Mouse (Mus musculus): ENCODE data around the gene Serpina12. TPM values are rescaled to one million over a fixed set of nuclear protein-coding genes. Genes with fewer than 3 reads are reported as not detected.

Gene Serpina12
- polyA plus RNA-seq (2014; fragmentation: Nextera tagmentation; extraction: Ambion mirVana), result not detected in 2 replicates

- H3K4me1 ChIP-seq (ENCODE audit: control insufficient read depth, insufficient read depth, low read length), result no peaks in the 10 kb centered on the region
- no peaks in the 10 kb centered on the region for H3K27me3 ChIP-seq (ENCODE audit: control insufficient read depth, insufficient read depth, low read length)
- no peak within 1 kb of the TSS for H3K4me2 ChIP-seq (ENCODE audit: low read depth, low read length)
- 90% methylated on average over 7 of the region's 7 CpGs for WGBS
- H3K36me3 ChIP-seq (ENCODE audit: control insufficient read depth, insufficient read depth, low read length), result no peaks in the 10 kb centered on the region
- no peak for ATAC-seq (ENCODE audit: low read depth)
- H3K4me3 ChIP-seq (ENCODE audit: low read depth, low read length), result no peak within 1 kb of the TSS
- H3K27ac ChIP-seq (ENCODE audit: low read depth, low read length), result no peak within 1 kb of the TSS
- no peaks in the 10 kb centered on the region for H3K9me3 ChIP-seq (ENCODE audit: control insufficient read depth, low read length)
- no peak within 1 kb of the TSS for H3K9ac ChIP-seq (replicated peaks; ENCODE audit: low read depth, low read length)
Observed at GRCm38 (mm10) chr12:104044343-104044742, at the start of gene Serpina12. Gene Serpina12 (minus strand): TSS chr12:104044443.

GRCm38 (mm10) chr12:104091303-104091702, 47.1 kb upstream of the Serpina12 start:
- Histone ChIP-seq H3K4me1 (ENCODE audit: control insufficient read depth, insufficient read depth, low read length) (no peaks in the 10 kb centered on the region), H3K27ac (ENCODE audit: low read depth, low read length) (no peak overlapping the region), H3K9ac (replicated peaks; ENCODE audit: low read depth, low read length) (no peak overlapping the region), H3K36me3 (ENCODE audit: control insufficient read depth, insufficient read depth, low read length) (no peaks in the 10 kb centered on the region), H3K4me3 (ENCODE audit: low read depth, low read length) (no peak overlapping the region), H3K9me3 (ENCODE audit: control insufficient read depth, low read length) (no peaks in the 10 kb centered on the region), H3K27me3 (ENCODE audit: control insufficient read depth, insufficient read depth, low read length) (no peaks in the 10 kb centered on the region), H3K4me2 (ENCODE audit: low read depth, low read length) (no peak overlapping the region)
- 97% methylated on average over 1 of the region's 1 CpGs for WGBS
- no peak for ATAC-seq (ENCODE audit: low read depth)

GRCm38 (mm10) chr12:104090119-104090518, 45.9 kb upstream of the Serpina12 start:
- Histone ChIP-seq H3K4me2 (ENCODE audit: low read depth, low read length) (no peak overlapping the region), H3K27me3 (ENCODE audit: control insufficient read depth, insufficient read depth, low read length) (no peaks in the 10 kb centered on the region), H3K9me3 (ENCODE audit: control insufficient read depth, low read length) (no peaks in the 10 kb centered on the region), H3K27ac (ENCODE audit: low read depth, low read length) (no peak overlapping the region), H3K9ac (replicated peaks; ENCODE audit: low read depth, low read length) (no peak overlapping the region), H3K4me1 (ENCODE audit: control insufficient read depth, insufficient read depth, low read length) (no peaks in the 10 kb centered on the region), H3K36me3 (ENCODE audit: control insufficient read depth, insufficient read depth, low read length) (no peaks in the 10 kb centered on the region), H3K4me3 (ENCODE audit: low read depth, low read length) (no peak overlapping the region)
- WGBS, result 89% methylated on average over 2 of the region's 2 CpGs
- ATAC-seq (ENCODE audit: low read depth), result no peak

DNA sequence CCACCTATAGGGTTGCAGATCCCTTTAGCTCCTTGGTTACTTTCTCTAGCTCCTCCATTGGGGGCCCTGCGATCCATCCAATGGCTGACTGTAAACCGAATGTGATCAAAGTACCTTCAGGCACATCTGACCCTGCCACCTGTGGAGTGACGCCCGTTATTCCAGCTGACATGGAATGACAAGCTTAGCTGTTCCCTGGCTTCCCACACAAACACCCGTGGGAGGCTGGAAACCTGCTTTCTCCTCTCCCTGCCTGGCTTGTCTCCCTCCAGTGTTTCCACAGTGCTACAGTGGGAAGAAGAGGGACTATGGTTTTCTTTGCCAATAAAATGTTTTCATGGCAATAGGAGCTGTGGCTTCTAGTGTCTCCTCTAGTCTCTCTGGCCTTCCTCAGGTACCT, 28.0 kb upstream of the Serpina12 start:
- H3K36me3 ChIP-seq (ENCODE audit: control insufficient read depth, insufficient read depth, low read length), result no peaks in the 10 kb centered on the region

DNA sequence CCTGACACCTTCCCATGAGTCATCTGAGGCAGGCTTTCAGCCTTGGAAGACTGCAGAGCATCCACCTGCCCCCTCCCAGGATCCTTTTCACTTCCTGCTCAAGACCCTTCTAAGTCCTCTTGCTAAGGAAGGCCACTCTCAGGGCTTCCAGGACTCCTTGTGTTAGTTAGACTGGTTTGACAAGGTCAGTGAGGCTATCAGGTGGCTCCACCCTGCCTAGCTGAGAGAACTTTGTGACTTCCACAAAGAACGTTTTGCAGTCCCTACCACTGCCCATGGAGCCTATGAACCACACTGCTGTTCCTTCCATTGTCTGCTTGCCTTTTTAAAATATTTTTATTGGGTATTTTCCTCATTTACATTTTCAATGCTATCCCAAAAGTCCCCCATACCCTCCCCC, 27.5 kb upstream of the Serpina12 start:
- Histone ChIP-seq H3K4me1 (ENCODE audit: control insufficient read depth, insufficient read depth, low read length) (no peaks in the 10 kb centered on the region), H3K27ac (ENCODE audit: low read depth, low read length) (no peak overlapping the region), H3K4me3 (ENCODE audit: low read depth, low read length) (no peak overlapping the region), H3K4me2 (ENCODE audit: low read depth, low read length) (no peak overlapping the region), H3K9ac (replicated peaks; ENCODE audit: low read depth, low read length) (no peak overlapping the region), H3K27me3 (ENCODE audit: control insufficient read depth, insufficient read depth, low read length) (no peaks in the 10 kb centered on the region), H3K9me3 (ENCODE audit: control insufficient read depth, low read length) (no peaks in the 10 kb centered on the region), H3K36me3 (ENCODE audit: control insufficient read depth, insufficient read depth, low read length) (no peaks in the 10 kb centered on the region)
- WGBS, result 58% methylated on average over 1 of the region's 1 CpGs
- no peak for ATAC-seq (ENCODE audit: low read depth)

More for the DNA sequence above, 28.0 kb upstream of the Serpina12 start:
- H3K4me2 ChIP-seq (ENCODE audit: low read depth, low read length), result no peak overlapping the region
- no peaks in the 10 kb centered on the region for H3K4me1 ChIP-seq (ENCODE audit: control insufficient read depth, insufficient read depth, low read length)
- no peak for ATAC-seq (ENCODE audit: low read depth)
- no peaks in the 10 kb centered on the region for H3K27me3 ChIP-seq (ENCODE audit: control insufficient read depth, insufficient read depth, low read length)
- 70% methylated on average over 5 of the region's 5 CpGs for WGBS
- H3K4me3 ChIP-seq (ENCODE audit: low read depth, low read length), result no peak overlapping the region
- H3K27ac ChIP-seq (ENCODE audit: low read depth, low read length), result no peak overlapping the region
- H3K9ac ChIP-seq (replicated peaks; ENCODE audit: low read depth, low read length), result no peak overlapping the region
- H3K9me3 ChIP-seq (ENCODE audit: control insufficient read depth, low read length), result no peaks in the 10 kb centered on the region

- no peaks in the 10 kb centered on the region for H3K36me3 ChIP-seq (ENCODE audit: control insufficient read depth, insufficient read depth, low read length)
- WGBS, result 15% methylated on average over 2 of the region's 2 CpGs
- no peak overlapping the region for H3K4me3 ChIP-seq (ENCODE audit: low read depth, low read length)
- H3K4me1 ChIP-seq (ENCODE audit: control insufficient read depth, insufficient read depth, low read length), result no peaks in the 10 kb centered on the region
- no peak overlapping the region for H3K9ac ChIP-seq (replicated peaks; ENCODE audit: low read depth, low read length)
- no peaks in the 10 kb centered on the region for H3K9me3 ChIP-seq (ENCODE audit: control insufficient read depth, low read length)
- peak; percentile 53 for ATAC-seq (ENCODE audit: low read depth)
- no peak overlapping the region for H3K4me2 ChIP-seq (ENCODE audit: low read depth, low read length)
- no peak overlapping the region for H3K27ac ChIP-seq (ENCODE audit: low read depth, low read length)
- H3K27me3 ChIP-seq (ENCODE audit: control insufficient read depth, insufficient read depth, low read length), result no peaks in the 10 kb centered on the region
Observed at GRCm38 (mm10) chr12:104069620-104070019, 25.4 kb upstream of the Serpina12 start.

DNA sequence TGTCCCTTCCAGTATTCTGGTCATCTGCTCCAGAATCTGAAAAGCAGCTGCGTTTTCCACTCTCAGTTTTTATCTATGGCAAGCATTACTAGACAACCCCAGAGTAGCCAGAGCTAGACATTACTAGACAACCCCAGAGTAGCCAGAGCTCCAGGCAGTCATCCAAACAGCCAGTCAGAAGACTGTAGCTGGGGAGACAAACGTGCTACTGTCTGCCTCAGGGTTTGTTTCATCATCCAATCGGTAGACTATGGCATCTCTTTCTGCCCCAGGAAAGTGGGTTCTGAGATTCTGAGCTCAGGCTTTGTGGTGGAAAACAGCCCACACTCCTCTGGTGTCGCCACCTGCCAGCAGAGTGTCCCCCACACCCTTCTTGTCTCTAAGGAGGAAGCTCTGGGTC, 23.3 kb upstream of the Serpina12 start:
- H3K4me2 ChIP-seq (ENCODE audit: low read depth, low read length), result peak overlapping the region; percentile 39
- no peaks in the 10 kb centered on the region for H3K36me3 ChIP-seq (ENCODE audit: control insufficient read depth, insufficient read depth, low read length)
- H3K9ac ChIP-seq (replicated peaks; ENCODE audit: low read depth, low read length), result 0 out of 2 replicates have a peak overlapping the region, but pooled peaks have one; percentile 37
- 16% methylated on average over 4 of the region's 4 CpGs for WGBS
- H3K4me1 ChIP-seq (ENCODE audit: control insufficient read depth, insufficient read depth, low read length), result no peaks in the 10 kb centered on the region
- H3K4me3 ChIP-seq (ENCODE audit: low read depth, low read length), result peak overlapping the region; percentile 30; the same call in 1 of the 2 replicates
- H3K9me3 ChIP-seq (ENCODE audit: control insufficient read depth, low read length), result no peaks in the 10 kb centered on the region
- ATAC-seq (ENCODE audit: low read depth), result peak; percentile 81
- H3K27me3 ChIP-seq (ENCODE audit: control insufficient read depth, insufficient read depth, low read length), result no peaks in the 10 kb centered on the region
- no peak overlapping the region for H3K27ac ChIP-seq (ENCODE audit: low read depth, low read length)

- no peak overlapping the region for H3K9ac ChIP-seq (replicated peaks; ENCODE audit: low read depth, low read length)
- peak; percentile 13; the same call in 1 of the 2 replicates for ATAC-seq (ENCODE audit: low read depth)
- H3K4me3 ChIP-seq (ENCODE audit: low read depth, low read length), result no peak overlapping the region
- 23% methylated on average over 8 of the region's 8 CpGs for WGBS
- no peaks in the 10 kb centered on the region for H3K9me3 ChIP-seq (ENCODE audit: control insufficient read depth, low read length)
- H3K36me3 ChIP-seq (ENCODE audit: control insufficient read depth, insufficient read depth, low read length), result no peaks in the 10 kb centered on the region
- H3K4me2 ChIP-seq (ENCODE audit: low read depth, low read length), result no peak overlapping the region
- no peaks in the 10 kb centered on the region for H3K4me1 ChIP-seq (ENCODE audit: control insufficient read depth, insufficient read depth, low read length)
- no peak overlapping the region for H3K27ac ChIP-seq (ENCODE audit: low read depth, low read length)
- H3K27me3 ChIP-seq (ENCODE audit: control insufficient read depth, insufficient read depth, low read length), result no peaks in the 10 kb centered on the region
Observed at GRCm38 (mm10) chr12:104066241-104066640, 22.0 kb upstream of the Serpina12 start.

- no peak overlapping the region for H3K4me3 ChIP-seq (ENCODE audit: low read depth, low read length)
- no peaks in the 10 kb centered on the region for H3K9me3 ChIP-seq (ENCODE audit: control insufficient read depth, low read length)
- WGBS, result 81% methylated on average over 4 of the region's 4 CpGs
- no peak for ATAC-seq (ENCODE audit: low read depth)
- H3K4me2 ChIP-seq (ENCODE audit: low read depth, low read length), result no peak overlapping the region
- no peaks in the 10 kb centered on the region for H3K36me3 ChIP-seq (ENCODE audit: control insufficient read depth, insufficient read depth, low read length)
- H3K27ac ChIP-seq (ENCODE audit: low read depth, low read length), result no peak overlapping the region
- no peak overlapping the region for H3K9ac ChIP-seq (replicated peaks; ENCODE audit: low read depth, low read length)
- H3K4me1 ChIP-seq (ENCODE audit: control insufficient read depth, insufficient read depth, low read length), result no peaks in the 10 kb centered on the region
- H3K27me3 ChIP-seq (ENCODE audit: control insufficient read depth, insufficient read depth, low read length), result no peaks in the 10 kb centered on the region
Observed at GRCm38 (mm10) chr12:104064996-104065395, 20.8 kb upstream of the Serpina12 start.
